In the genomic region with DNA sequence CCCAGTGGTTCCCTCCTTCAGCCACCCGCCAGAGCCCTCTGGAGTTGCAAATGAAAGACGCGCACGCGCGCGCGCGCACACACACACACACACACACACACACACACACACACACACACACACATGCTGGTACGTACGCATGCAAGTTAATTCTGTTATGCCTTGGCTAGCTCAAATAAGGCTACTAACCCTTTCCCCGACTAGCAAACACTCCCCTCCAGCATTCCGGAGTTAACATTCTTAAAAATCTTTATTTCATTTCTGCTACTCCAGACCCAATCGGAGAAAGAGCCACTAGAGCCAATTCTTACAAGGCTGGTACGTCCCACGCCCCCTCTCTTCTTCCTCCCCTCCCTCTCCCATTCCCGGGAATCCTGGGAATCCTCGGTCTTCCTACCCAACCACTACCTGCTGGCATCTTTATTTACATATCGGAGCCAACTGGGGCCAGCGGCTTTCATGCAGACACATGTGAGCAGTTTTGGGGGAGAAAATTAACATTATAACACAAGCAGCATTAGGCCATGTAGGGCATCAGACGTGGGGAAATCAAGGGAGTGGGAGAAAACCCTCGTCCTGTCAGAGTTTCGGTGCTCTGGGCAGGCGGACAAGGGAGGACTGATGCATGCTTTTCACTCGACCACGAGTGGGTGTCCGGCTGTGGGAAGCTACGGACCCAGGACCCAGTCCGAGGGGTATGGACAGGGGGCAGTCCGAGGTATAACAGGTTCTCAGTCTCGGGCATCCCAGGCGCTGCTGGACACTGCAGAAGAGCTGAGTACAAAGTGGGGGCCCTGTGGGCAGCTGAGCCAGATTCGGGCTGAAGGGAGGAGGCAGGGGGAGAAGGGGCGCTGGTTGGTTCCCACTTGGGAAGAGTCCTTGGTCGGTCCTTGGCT, we compare ENCODE assay signal across 8 mouse cellular contexts. TPM values are rescaled to one million over a fixed set of nuclear protein-coding genes. Genes with fewer than 3 reads are reported as not detected.
DNase-seq lines count a peak whose midpoint lies in the region; ATAC-seq and TF ChIP-seq lines count a peak whose summit lies in the region.

No protein-coding gene starts in this region.

- no peak for TF ChIP-seq POLR2A in cortical plate, adult 2 months (IDR thresholded peaks at IDR 0.05; ENCODE audit: extremely low read depth, insufficient read depth, low read length)

- no peaks in the 10 kb centered on the region for H3K36me3 ChIP-seq in kidney, embryonic 14.5 days (ENCODE audit: control insufficient read depth, insufficient read depth, low read length)
- H3K36me3 ChIP-seq in hindbrain, embryonic 12.5 days: no peaks in the 10 kb centered on the region

- H3K9me3 ChIP-seq in kidney, embryonic 14.5 days (ENCODE audit: control insufficient read depth, low read length): no peaks in the 10 kb centered on the region
- H3K9me3 ChIP-seq in hindbrain, embryonic 12.5 days (replicated peaks): no peaks in the 10 kb centered on the region

- H3K27ac ChIP-seq in kidney, embryonic 14.5 days (ENCODE audit: low read depth, low read length): no peak overlapping the region
- no peak overlapping the region for H3K27ac ChIP-seq in cortical plate, adult 2 months (ENCODE audit: insufficient read depth, low read length)
- no peak overlapping the region for H3K27ac ChIP-seq in hindbrain, embryonic 12.5 days

- H3K4me3 ChIP-seq in kidney, embryonic 14.5 days (ENCODE audit: low read length): peak overlapping the region; percentile 36
- peak overlapping the region; percentile 26 for H3K4me3 ChIP-seq in cortical plate, adult 2 months (ENCODE audit: insufficient read depth, low read length)
- peak overlapping the region; percentile 39 for H3K4me3 ChIP-seq in hindbrain, embryonic 12.5 days

- peak; percentile 53; the same call in 1 of the 2 replicates for ATAC-seq in kidney, embryonic 14.5 days (ENCODE audit: low FRiP score, low TSS enrichment)
- ATAC-seq in hindbrain, embryonic 12.5 days (ENCODE audit: low FRiP score): peak; percentile 55; the same call in 1 of the 2 replicates

- H3K4me2 ChIP-seq in kidney, embryonic 14.5 days (replicated peaks; ENCODE audit: low read depth, low read length): peak overlapping the region; percentile 68
- H3K4me2 ChIP-seq in hindbrain, embryonic 12.5 days (replicated peaks): peak overlapping the region; percentile 64

- H3K9ac ChIP-seq in kidney, embryonic 14.5 days (ENCODE audit: low read depth, low read length): peak overlapping the region; percentile 28; the same call in 1 of the 2 replicates
- H3K9ac ChIP-seq in hindbrain, embryonic 12.5 days: peak overlapping the region; percentile 41

- no peaks in the 10 kb centered on the region for H3K4me1 ChIP-seq in kidney, embryonic 14.5 days (ENCODE audit: control insufficient read depth, insufficient read depth, low read length)
- H3K4me1 ChIP-seq in cortical plate, adult 2 months (ENCODE audit: control insufficient read depth, insufficient read depth, low read length): no peaks in the 10 kb centered on the region
- peaks cover 5% of the 10 kb centered on the region; the same call in 1 of the 2 replicates for H3K4me1 ChIP-seq in hindbrain, embryonic 12.5 days

- DNase-seq in kidney, adult 9 months: no peak
- peak; percentile 60 for DNase-seq in mesoderm, embryonic 11.5 days (ENCODE audit: low read depth, low spot score)
- DNase-seq in thymus, postnatal 14 days: no peak
- no peak for DNase-seq in thymus, postnatal 10 days (ENCODE audit: low spot score in 2 of 2)
- DNase-seq in B cell, adult 2 months: no peak

- no peaks in the 10 kb centered on the region for H3K27me3 ChIP-seq in kidney, embryonic 14.5 days (ENCODE audit: control insufficient read depth, insufficient read depth, low read length)
- H3K27me3 ChIP-seq in hindbrain, embryonic 12.5 days: no peaks in the 10 kb centered on the region

- WGBS in kidney, embryonic 14.5 days: 2% methylated on average over 33 of the region's 35 CpGs
- 2% methylated on average over 35 of the region's 35 CpGs for WGBS in hindbrain, embryonic 12.5 days

- TF ChIP-seq CTCF in cortical plate, adult 2 months (IDR thresholded peaks at IDR 0.05; ENCODE audit: extremely low read depth, insufficient read depth, low read length): no peak

RNA-seq across cellular contexts. Expression of a gene that starts 3.7 kb away (rescaled TPM):
- polyA plus RNA-seq in kidney, embryonic 14.5 days (2014; fragmentation: Nextera tagmentation; extraction: Ambion mirVana): 12.3 and 16.9 TPM in 2 replicates
- polyA plus RNA-seq in cortical plate, adult 2 months (2012; rRNA removed): 2.8 and 3.4 TPM in 2 replicates
- 15.4 and 15.5 TPM in 2 replicates for polyA plus RNA-seq in hindbrain, embryonic 12.5 days (2016; fragmentation: Nextera tagmentation; extraction: Ambion mirVana)
